In the genomic region with DNA sequence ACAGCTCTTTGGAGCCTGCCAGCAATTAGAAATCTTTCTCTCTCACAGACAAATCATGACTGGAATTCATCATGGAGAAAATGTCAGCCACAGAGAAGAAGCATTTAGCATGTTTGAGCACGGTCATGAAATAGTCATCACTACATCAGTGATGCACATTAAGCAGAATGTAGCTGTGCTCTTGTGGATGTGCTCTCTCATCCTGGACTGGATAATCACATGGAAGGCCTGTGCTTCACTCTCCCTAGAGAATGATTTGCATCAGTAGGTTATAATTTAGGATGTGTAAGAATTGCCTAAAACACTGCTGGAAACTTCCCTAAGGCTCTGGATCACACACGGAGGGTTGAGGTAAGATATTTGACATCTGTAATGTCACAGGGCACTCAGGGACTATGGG, we compare ENCODE assay signal across 18 mouse cellular contexts.
"Had no signal": no experiment of that assay in that cellular context is flagged by ENCODE, and none has a peak within 500 bp of the region (broad histone marks: within the 10 kb centered on the region; RNA-seq: fewer than 3 reads in every experiment).

No protein-coding gene starts in this region.

- H3K36me3 ChIP-seq: limb, embryonic 12.5 days; liver, embryonic 13.5 days; lung, embryonic 15.5 days; neural tube, embryonic 12.5 days had no signal

- ATAC-seq: intestine, embryonic 16.5 days; liver, postnatal 0 days had no signal

- H3K4me3 ChIP-seq: limb, embryonic 12.5 days; liver, embryonic 13.5 days; lung, embryonic 15.5 days; megakaryocyte, embryonic 14.5 days; myocyte; neural tube, embryonic 12.5 days had no signal

- DNase-seq: kidney, adult 8-10 months; kidney, postnatal 25 days; liver; liver, embryonic 13.5 days; liver, postnatal 0 days; lung, postnatal 14 days; retina, postnatal 1 day; right cerebral cortex, postnatal 4 days; spleen, adult 18-20 months; thymus, adult 2 months; thymus, postnatal 25 days had no signal

- H3K27me3 ChIP-seq: limb, embryonic 12.5 days; liver, embryonic 13.5 days; lung, embryonic 15.5 days; megakaryocyte, embryonic 14.5 days; neural tube, embryonic 12.5 days had no signal

- H3K4me2 ChIP-seq: limb, embryonic 12.5 days; liver, embryonic 13.5 days; lung, embryonic 15.5 days; neural tube, embryonic 12.5 days had no signal

- H3K27ac ChIP-seq: limb, embryonic 12.5 days; liver, embryonic 13.5 days; lung, embryonic 15.5 days; macrophage; neural tube, embryonic 12.5 days had no signal

- H3K9ac ChIP-seq: limb, embryonic 12.5 days; liver, embryonic 13.5 days; liver, postnatal 0 days; lung, embryonic 15.5 days; neural tube, embryonic 12.5 days had no signal

- H3K9me3 ChIP-seq: limb, embryonic 12.5 days; liver, embryonic 13.5 days; lung, embryonic 15.5 days; neural tube, embryonic 12.5 days had no signal

- H3K4me1 ChIP-seq: liver, embryonic 13.5 days; lung, embryonic 15.5 days; megakaryocyte, embryonic 14.5 days; neural tube, embryonic 12.5 days had no signal
